Mouse (Mus musculus) cortical plate, adult 2 months (tissue): ENCODE results near the gene Kcnn4.

Experiments
- CTCF ChIP-seq: fragments of 200-500 bp; IDR thresholded peaks from 2 replicates; pipeline ENCODE4 v1.5.1; 2011; ENCODE audit warnings: mild to moderate bottlenecking, control low read depth, low read length; ENCODE audit not compliant: insufficient read depth; ENCODE audit errors: extremely low read depth
- POLR2A ChIP-seq: fragments of 200-500 bp; IDR thresholded peaks from 2 replicates; pipeline ENCODE4 v1.6.1; 2011; ENCODE audit warnings: mild to moderate bottlenecking, low read length, control low read depth; ENCODE audit not compliant: insufficient read depth; ENCODE audit errors: extremely low read depth

DNA sequence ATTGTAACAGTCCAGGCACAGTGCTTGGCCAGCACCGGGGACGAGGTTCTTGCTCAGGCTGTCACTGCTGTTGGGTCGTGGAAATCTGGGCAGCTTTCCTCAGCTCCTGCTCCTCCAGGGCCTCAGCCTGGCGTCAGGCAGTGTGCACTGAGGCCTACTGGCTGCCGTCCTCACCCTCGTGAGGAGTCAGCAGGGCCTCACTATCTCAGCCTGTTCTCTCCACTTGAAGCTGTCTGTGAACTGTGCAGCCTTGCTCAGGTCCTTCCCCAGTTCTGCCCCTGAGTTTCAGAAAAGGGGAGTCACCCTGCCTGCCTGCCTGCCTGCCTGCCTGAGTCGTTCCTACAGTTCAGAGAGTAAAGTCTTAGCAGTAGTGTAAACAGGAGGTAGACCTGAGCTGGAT, 45.2 kb downstream of the Kcnn4 start:
- TF ChIP-seq POLR2A (no peak), CTCF (no peak)
